Mouse (Mus musculus): ENCODE data around the gene Bcl6b. TPM values are rescaled to one million over a fixed set of nuclear protein-coding genes. Genes with fewer than 3 reads are reported as not detected.

Gene Bcl6b
- polyA plus RNA-seq, 1 experiment from 2014 or later = not detected

DNA sequence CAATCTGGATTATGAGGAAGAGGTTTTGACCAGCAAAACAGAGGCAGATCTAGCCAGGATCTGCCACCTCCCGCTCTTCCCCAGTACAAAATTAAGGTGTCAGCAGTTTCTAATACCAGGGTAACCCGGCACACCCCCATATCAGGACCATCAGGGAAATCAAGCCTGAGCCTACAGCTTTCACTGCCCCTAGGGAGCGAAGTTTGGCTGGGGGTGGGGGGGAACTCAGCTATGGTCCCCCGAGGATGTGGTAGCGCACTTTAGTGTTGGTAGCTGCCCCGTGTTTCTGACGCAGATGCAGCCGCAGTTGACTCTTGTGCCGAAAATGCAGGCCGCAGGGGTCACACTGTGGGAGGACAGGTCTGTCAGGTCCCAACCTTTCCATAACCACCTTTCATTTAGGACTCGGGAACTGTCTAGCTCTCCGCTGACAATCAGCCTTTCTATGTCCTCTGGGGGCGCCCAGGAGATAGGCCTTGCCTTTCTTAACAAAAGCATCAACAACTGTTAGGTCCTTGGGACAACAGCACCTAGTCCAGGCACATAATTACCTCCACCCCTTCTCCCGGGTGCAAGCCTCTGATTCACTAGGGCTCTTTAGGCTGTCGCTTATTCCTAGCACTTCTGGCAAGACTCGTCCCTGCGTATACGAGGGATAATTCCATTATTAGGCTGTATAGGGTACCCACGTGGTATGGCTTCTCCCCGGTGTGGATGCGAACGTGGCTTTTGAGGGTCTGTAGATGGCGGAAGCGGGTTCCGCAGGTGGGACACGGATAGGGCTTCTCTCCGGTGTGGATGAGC lies 3.6 kb downstream of the Bcl6b start:
- Histone ChIP-seq H3K79me2 (ENCODE audit: inconsistent target) (peaks cover 14% of the 10 kb centered on the region), H3K4me3 (ENCODE audit: inconsistent target) (no peak overlapping the region), H3K27ac (no peak overlapping the region), H3K36me3 (ENCODE audit: inconsistent target) (no peaks in the 10 kb centered on the region)
- 86% methylated on average over 27 of the region's 27 CpGs for WGBS (ENCODE audit: missing documents)

- Histone ChIP-seq H3K36me3 (ENCODE audit: inconsistent target) (no peaks in the 10 kb centered on the region), H3K4me3 (ENCODE audit: inconsistent target) (no peak overlapping the region), H3K79me2 (ENCODE audit: inconsistent target) (peaks cover 19% of the 10 kb centered on the region), H3K27ac (no peak overlapping the region)
- WGBS (ENCODE audit: missing documents) = 20% methylated on average over 9 of the region's 9 CpGs
These were observed 5.9 kb downstream of the Bcl6b start for GRCm38 (mm10) chr11:70223724-70224123.

GRCm38 (mm10) chr11:70221603-70222500 lies 7.7 kb downstream of the Bcl6b start:
- peak overlapping the region; percentile 93 for H3K4me3 ChIP-seq (ENCODE audit: inconsistent target)

GRCm38 (mm10) chr11:70220731-70221602 lies 8.6 kb downstream of the Bcl6b start, which contains the start of gene Slc16a13:
Gene Slc16a13 (minus strand): TSS chr11:70221064.
- peak within 1 kb of the TSS; percentile 95 for H3K27ac ChIP-seq
- WGBS (ENCODE audit: missing documents) = 1% methylated on average over 28 of the region's 28 CpGs
- peak within 1 kb of the TSS; percentile 93 for H3K4me3 ChIP-seq (ENCODE audit: inconsistent target)
- peaks cover 19% of the 10 kb centered on the region for H3K79me2 ChIP-seq (ENCODE audit: inconsistent target)
- 0 out of 2 replicates have a peak, but pooled peaks cover 9% of the 10 kb centered on the region for H3K36me3 ChIP-seq (ENCODE audit: inconsistent target)

More at GRCm38 (mm10) chr11:70221603-70222500, 7.7 kb downstream of the Bcl6b start:
- peak overlapping the region; percentile 95 for H3K27ac ChIP-seq
- WGBS (ENCODE audit: missing documents) = 7% methylated on average over 14 of the region's 14 CpGs
- 0 out of 2 replicates have a peak, but pooled peaks cover 8% of the 10 kb centered on the region for H3K36me3 ChIP-seq (ENCODE audit: inconsistent target)
- peaks cover 19% of the 10 kb centered on the region for H3K79me2 ChIP-seq (ENCODE audit: inconsistent target)

- H3K79me2 ChIP-seq (ENCODE audit: inconsistent target) = peaks cover 19% of the 10 kb centered on the region
- peak overlapping the region; percentile 93 for H3K4me3 ChIP-seq (ENCODE audit: inconsistent target)
- 0 out of 2 replicates have a peak, but pooled peaks cover 9% of the 10 kb centered on the region for H3K36me3 ChIP-seq (ENCODE audit: inconsistent target)
- peak overlapping the region; percentile 95 for H3K27ac ChIP-seq
- WGBS (ENCODE audit: missing documents) = 2% methylated on average over 24 of the region's 24 CpGs
These were observed 9.3 kb downstream of the Bcl6b start for GRCm38 (mm10) chr11:70220323-70220722.

DNA sequence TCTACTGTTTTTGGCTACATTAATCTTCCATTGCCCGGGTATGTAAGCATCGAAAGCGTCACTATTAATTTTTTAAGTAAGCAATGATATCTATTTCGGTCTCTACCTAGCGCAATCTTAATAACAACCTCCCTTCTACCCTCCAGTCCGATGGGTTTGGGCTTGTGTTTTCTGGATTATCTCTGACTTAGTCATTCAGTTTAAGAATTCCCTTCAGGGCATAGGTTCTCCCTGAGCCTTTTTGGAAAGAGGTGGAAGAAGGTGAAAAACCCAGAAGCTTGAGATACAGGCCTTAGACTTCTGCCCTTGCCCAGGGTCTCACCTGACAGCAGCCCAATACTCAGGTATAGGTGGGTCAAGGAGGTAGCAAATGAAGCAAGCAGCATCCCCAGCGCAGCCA lies 9.7 kb downstream of the Bcl6b start:
- WGBS (ENCODE audit: missing documents) = 71% methylated on average over 7 of the region's 7 CpGs
- peak overlapping the region; percentile 95 for H3K27ac ChIP-seq
- H3K79me2 ChIP-seq (ENCODE audit: inconsistent target) = peaks cover 19% of the 10 kb centered on the region
- 0 out of 2 replicates have a peak, but pooled peaks cover 9% of the 10 kb centered on the region for H3K36me3 ChIP-seq (ENCODE audit: inconsistent target)
- peak overlapping the region; percentile 93 for H3K4me3 ChIP-seq (ENCODE audit: inconsistent target)

- WGBS (ENCODE audit: missing documents) = 92% methylated on average over 15 of the region's 15 CpGs
- no peak overlapping the region for H3K27ac ChIP-seq
- H3K4me3 ChIP-seq (ENCODE audit: inconsistent target) = no peak overlapping the region
- peaks cover 19% of the 10 kb centered on the region for H3K79me2 ChIP-seq (ENCODE audit: inconsistent target)
- H3K36me3 ChIP-seq (ENCODE audit: inconsistent target) = 0 out of 2 replicates have a peak, but pooled peaks cover 9% of the 10 kb centered on the region
These were observed 10.7 kb downstream of the Bcl6b start for GRCm38 (mm10) chr11:70218741-70219470.

DNA sequence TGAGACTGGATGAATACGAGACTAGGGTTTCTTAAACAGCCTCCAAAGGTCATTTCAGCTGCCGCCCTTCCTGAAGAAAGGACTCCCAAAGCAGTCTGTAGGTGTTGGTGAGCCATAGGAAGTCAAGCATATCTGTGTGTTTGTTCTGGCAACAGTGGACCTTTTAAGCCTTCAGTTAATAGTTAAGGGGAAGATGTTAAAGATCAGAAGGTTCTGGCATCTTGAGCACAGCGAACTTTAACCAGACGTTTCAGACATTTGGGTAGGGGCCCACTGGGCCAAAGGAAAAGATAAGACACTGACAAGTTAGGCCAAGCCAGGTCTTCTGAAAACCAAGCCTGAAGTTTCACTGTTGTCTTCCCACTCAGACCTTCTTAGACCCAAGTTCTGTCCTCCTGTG lies 11.6 kb downstream of the Bcl6b start:
- H3K36me3 ChIP-seq (ENCODE audit: inconsistent target) = 0 out of 2 replicates have a peak, but pooled peaks cover 9% of the 10 kb centered on the region
- no peak overlapping the region for H3K4me3 ChIP-seq (ENCODE audit: inconsistent target)
- peaks cover 19% of the 10 kb centered on the region for H3K79me2 ChIP-seq (ENCODE audit: inconsistent target)
- no peak overlapping the region for H3K27ac ChIP-seq
- 94% methylated on average over 4 of the region's 4 CpGs for WGBS (ENCODE audit: missing documents)

GRCm38 (mm10) chr11:70216103-70216502 lies 13.5 kb downstream of the Bcl6b start:
- 100% methylated on average over 2 of the region's 3 CpGs for WGBS (ENCODE audit: missing documents)

DNA sequence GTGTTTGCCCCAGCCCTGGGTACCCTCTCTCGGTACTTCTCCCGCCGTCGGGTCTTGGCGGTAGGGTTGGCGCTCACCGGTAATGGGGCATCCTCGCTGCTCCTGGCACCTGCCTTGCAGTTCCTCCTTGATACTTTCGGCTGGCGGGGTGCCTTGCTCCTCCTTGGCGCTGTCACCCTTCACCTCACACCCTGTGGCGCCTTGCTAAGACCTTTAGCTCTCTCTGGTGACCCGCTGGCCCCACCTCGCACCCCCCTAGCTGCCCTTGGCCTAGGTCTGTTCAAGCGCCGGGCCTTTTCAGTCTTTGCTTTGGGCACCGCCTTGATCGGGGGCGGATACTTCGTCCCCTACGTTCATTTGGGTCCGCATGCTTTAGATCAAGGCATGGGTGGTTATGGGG lies 14.3 kb downstream of the Bcl6b start:
- no peak overlapping the region for H3K27ac ChIP-seq
- H3K36me3 ChIP-seq (ENCODE audit: inconsistent target) = 0 out of 2 replicates have a peak, but pooled peaks cover 9% of the 10 kb centered on the region
- WGBS (ENCODE audit: missing documents) = 60% methylated on average over 22 of the region's 22 CpGs
- H3K79me2 ChIP-seq (ENCODE audit: inconsistent target) = peaks cover 5% of the 10 kb centered on the region; the same call in 1 of the 2 replicates
- H3K4me3 ChIP-seq (ENCODE audit: inconsistent target) = no peak overlapping the region

More at GRCm38 (mm10) chr11:70216103-70216502, 13.5 kb downstream of the Bcl6b start:
- Histone ChIP-seq H3K36me3 (ENCODE audit: inconsistent target) (0 out of 2 replicates have a peak, but pooled peaks cover 9% of the 10 kb centered on the region), H3K27ac (no peak overlapping the region), H3K4me3 (ENCODE audit: inconsistent target) (no peak overlapping the region), H3K79me2 (ENCODE audit: inconsistent target) (peaks cover 5% of the 10 kb centered on the region; the same call in 1 of the 2 replicates)

DNA sequence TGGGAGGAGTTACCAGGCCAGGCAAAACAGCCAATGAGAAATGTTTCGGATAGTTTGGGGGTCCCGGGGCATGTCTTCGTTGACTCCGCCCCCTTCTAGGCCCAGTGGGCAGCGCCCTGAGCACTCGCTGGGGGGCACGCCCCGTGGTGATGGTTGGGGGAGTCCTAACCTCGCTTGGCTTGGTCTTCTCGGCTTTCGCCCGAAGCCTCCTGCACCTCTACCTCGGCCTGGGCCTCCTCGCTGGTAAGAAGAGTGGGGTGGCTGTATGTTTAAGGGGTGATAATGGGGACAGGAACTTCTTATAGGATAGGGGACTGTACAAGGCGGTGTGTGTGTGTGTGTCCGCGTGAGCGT lies 14.8 kb downstream of the Bcl6b start:
- Histone ChIP-seq H3K36me3 (ENCODE audit: inconsistent target) (0 out of 2 replicates have a peak, but pooled peaks cover 9% of the 10 kb centered on the region), H3K27ac (no peak overlapping the region), H3K79me2 (ENCODE audit: inconsistent target) (peaks cover under 1% of the 10 kb centered on the region; the same call in 1 of the 2 replicates), H3K4me3 (ENCODE audit: inconsistent target) (no peak overlapping the region)
- WGBS (ENCODE audit: missing documents) = 32% methylated on average over 14 of the region's 18 CpGs

- whole genome bisulfite sequencing (ENCODE audit: missing documents) = 6% methylated on average over 45 of the region's 46 CpGs
- H3K4me3 ChIP-seq (ENCODE audit: inconsistent target) = no peak overlapping the region
These were observed 15.3 kb downstream of the Bcl6b start for GRCm38 (mm10) chr11:70214191-70214855.

GRCm38 (mm10) chr11:70213736-70214135 lies 15.9 kb downstream of the Bcl6b start:
- H3K4me3 ChIP-seq (ENCODE audit: inconsistent target) = no peak overlapping the region
- H3K79me2 ChIP-seq (ENCODE audit: inconsistent target) = no peaks in the 10 kb centered on the region
- H3K27ac ChIP-seq = no peak overlapping the region
- 0 out of 2 replicates have a peak, but pooled peaks cover 9% of the 10 kb centered on the region for H3K36me3 ChIP-seq (ENCODE audit: inconsistent target)
- WGBS (ENCODE audit: missing documents) = 14% methylated on average over 26 of the region's 26 CpGs

More at GRCm38 (mm10) chr11:70214191-70214855, 15.3 kb downstream of the Bcl6b start:
- H3K79me2 ChIP-seq (ENCODE audit: inconsistent target) = no peaks in the 10 kb centered on the region; the same call in 1 of the 2 replicates
- H3K36me3 ChIP-seq (ENCODE audit: inconsistent target) = 0 out of 2 replicates have a peak, but pooled peaks cover 9% of the 10 kb centered on the region
- H3K27ac ChIP-seq = no peak overlapping the region
